Mouse (Mus musculus) thymus, adult 2 months (tissue): ENCODE results near the gene Samd7. TPM values are rescaled to one million over a fixed set of nuclear protein-coding genes. Genes with fewer than 3 reads are reported as not detected.
A peak's percentile ranks its signal among the peaks of the same experiment; 100 is the strongest.

Experiments used
- DNase-seq: peaks from one replicate; pipeline ENCODE4 v3.0.0; 2021
- H3K27ac ChIP-seq: fragments of 200-500 bp; 2 replicates; pipeline ENCODE4 v1.5.1; 2012; ENCODE audit warnings: low read length, control low read depth; ENCODE audit not compliant: control insufficient read depth, insufficient read depth
- H3K27me3 ChIP-seq: fragments of 200-500 bp; 2 replicates; pipeline ENCODE4 v1.6.1; 2012; ENCODE audit warnings: mild to moderate bottlenecking, low read length, moderate library complexity, mixed read lengths; ENCODE audit not compliant: control insufficient read depth, insufficient read depth
- H3K36me3 ChIP-seq: fragments of 200-500 bp; 2 replicates; pipeline ENCODE4 v1.6.1; 2012; ENCODE audit warnings: mild to moderate bottlenecking, low read length, moderate library complexity; ENCODE audit not compliant: control insufficient read depth, insufficient read depth
- H3K4me1 ChIP-seq: fragments of 200-500 bp; replicated peaks from 2 replicates; pipeline ENCODE4 v1.6.1; 2012; ENCODE audit warnings: low read length; ENCODE audit not compliant: control insufficient read depth, insufficient read depth
- H3K4me3 ChIP-seq: fragments of 200-500 bp; 2 replicates; pipeline ENCODE4 v1.5.1; 2012; ENCODE audit warnings: mild to moderate bottlenecking, low read length, control low read depth, moderate library complexity; ENCODE audit not compliant: control insufficient read depth, insufficient read depth
- CTCF ChIP-seq: fragments of 200-500 bp; IDR thresholded peaks from 2 replicates; pipeline ENCODE4 v1.5.1; 2012; ENCODE audit warnings: mild to moderate bottlenecking, control low read depth, low read length, moderate library complexity, borderline replicate concordance; ENCODE audit not compliant: control insufficient read depth, poor library complexity, insufficient read depth; ENCODE audit errors: extremely low read depth
- POLR2A ChIP-seq: fragments of 200-500 bp; IDR thresholded peaks from 2 replicates; pipeline ENCODE4 v1.6.1; 2012; ENCODE audit warnings: mild to moderate bottlenecking, low read length, control low read depth, moderate library complexity; ENCODE audit not compliant: control insufficient read depth, poor library complexity, insufficient read depth; ENCODE audit errors: extremely low read depth
- WGBS: fragments of 180-500 bp; shearing (Covaris S2); methylation state at CpG from one replicate; pipeline ENCODE4 v1.1.7; 2018; 5-methylcytosine and 5-hydroxymethylcytosine counted together
- polyA plus RNA-seq: library from polyadenylated mRNA; depleted of rRNA; stranded (reverse); fragments of >200 nt; gene quantifications from 2 replicates; pipeline ENCODE4 v1.2.3, GENCODE M21; 2012

The Samd7 gene
- polyA plus RNA-seq, 1 experiment: not detected

- Histone ChIP-seq H3K27me3 (no peaks in the 10 kb centered on the region), H3K36me3 (no peaks in the 10 kb centered on the region), H3K4me3 (no peak overlapping the region), H3K4me1 (no peaks in the 10 kb centered on the region), H3K27ac (no peak overlapping the region)
- 87% methylated on average over 10 of the region's 10 CpGs for WGBS
- no peak for DNase-seq
- TF ChIP-seq POLR2A (no peak), CTCF (no peak)
Measured at GRCm38 (mm10) chr3:30769755-30770515, 23.8 kb downstream of the Samd7 start.

GRCm38 (mm10) chr3:30771560-30771959, 25.5 kb downstream of the Samd7 start:
- H3K4me3 ChIP-seq: no peak overlapping the region
- no peaks in the 10 kb centered on the region for H3K4me1 ChIP-seq
- no peaks in the 10 kb centered on the region for H3K27me3 ChIP-seq
- no peak for DNase-seq
- TF ChIP-seq CTCF: no peak
- TF ChIP-seq POLR2A: no peak
- H3K36me3 ChIP-seq: no peaks in the 10 kb centered on the region
- no peak overlapping the region for H3K27ac ChIP-seq
- WGBS: 98% methylated on average over 1 of the region's 1 CpGs

GRCm38 (mm10) chr3:30772631-30773030, 26.5 kb downstream of the Samd7 start:
- WGBS: 90% methylated on average over 4 of the region's 4 CpGs
- H3K27me3 ChIP-seq: no peaks in the 10 kb centered on the region
- H3K36me3 ChIP-seq: no peaks in the 10 kb centered on the region
- H3K27ac ChIP-seq: no peak overlapping the region
- H3K4me3 ChIP-seq: no peak overlapping the region
- TF ChIP-seq POLR2A: no peak
- no peak for TF ChIP-seq CTCF
- no peak for DNase-seq
- no peaks in the 10 kb centered on the region for H3K4me1 ChIP-seq

- 95% methylated on average over 5 of the region's 5 CpGs for WGBS
- H3K4me1 ChIP-seq: no peaks in the 10 kb centered on the region
- no peak overlapping the region for H3K4me3 ChIP-seq
- TF ChIP-seq POLR2A (no peak), CTCF (no peak)
- no peak for DNase-seq
- H3K27me3 ChIP-seq: no peaks in the 10 kb centered on the region
- H3K27ac ChIP-seq: no peak overlapping the region
- H3K36me3 ChIP-seq: no peaks in the 10 kb centered on the region
Measured at GRCm38 (mm10) chr3:30774677-30775076, 28.6 kb downstream of the Samd7 start.

- Histone ChIP-seq H3K4me3 (no peak overlapping the region), H3K4me1 (no peaks in the 10 kb centered on the region), H3K36me3 (no peaks in the 10 kb centered on the region), H3K27ac (no peak overlapping the region), H3K27me3 (no peaks in the 10 kb centered on the region)
- no peak for DNase-seq
- WGBS: 90% methylated on average over 5 of the region's 5 CpGs
- no peak for TF ChIP-seq CTCF
- no peak for TF ChIP-seq POLR2A
Measured at GRCm38 (mm10) chr3:30777984-30778383, 31.9 kb downstream of the Samd7 start.

- H3K36me3 ChIP-seq: no peaks in the 10 kb centered on the region
- H3K4me1 ChIP-seq: no peaks in the 10 kb centered on the region
- no peaks in the 10 kb centered on the region for H3K27me3 ChIP-seq
- no peak for DNase-seq
- TF ChIP-seq CTCF (no peak), POLR2A (no peak)
- no peak overlapping the region for H3K4me3 ChIP-seq
- H3K27ac ChIP-seq: no peak overlapping the region
- whole genome bisulfite sequencing: 75% methylated on average over 5 of the region's 5 CpGs
Measured at GRCm38 (mm10) chr3:30788531-30788930, 42.4 kb downstream of the Samd7 start.

GRCm38 (mm10) chr3:30792737-30793402, 46.8 kb downstream of the Samd7 start, which contains the start of gene Sec62:
Gene Sec62, plus strand, starts transcription at chr3:30792875.
- peak within 1 kb of the TSS; percentile 94 for H3K4me3 ChIP-seq
- DNase-seq: peak; percentile 93
- H3K27ac ChIP-seq: peak within 1 kb of the TSS; percentile 62
- TF ChIP-seq POLR2A: peak; percentile 89
- TF ChIP-seq CTCF: no peak
- H3K36me3 ChIP-seq: no peaks in the 10 kb centered on the region
- H3K27me3 ChIP-seq: no peaks in the 10 kb centered on the region
- WGBS: under 1% methylated on average over 62 of the region's 62 CpGs
- H3K4me1 ChIP-seq: peaks cover 3% of the 10 kb centered on the region; the same call in 1 of the 2 replicates
